Mouse (Mus musculus) E14TG2a.4 (cell line): ENCODE measurements around the gene Trp53i13.
A peak's percentile ranks its signal among the peaks of the same experiment; 100 is the strongest.

ENCODE experiments used
- H3K27me3 ChIP-seq: 2 replicates; pipeline ENCODE4 v1.6.1; 2014; ENCODE audit warnings: low read length, control low read depth; ENCODE audit not compliant: insufficient read depth
- H3K36me3 ChIP-seq: 2 replicates; pipeline ENCODE4 v1.6.1; 2014; ENCODE audit warnings: low read length, control low read depth; ENCODE audit not compliant: insufficient read depth
- H3K4me1 ChIP-seq: replicated peaks from 2 replicates; pipeline ENCODE4 v1.6.1; 2014; ENCODE audit warnings: low read depth, low read length, control low read depth
- H3K4me3 ChIP-seq: replicated peaks from 2 replicates; pipeline ENCODE4 v1.5.1; 2014; ENCODE audit warnings: mild to moderate bottlenecking, low read length
- H3K9me3 ChIP-seq: 2 replicates; pipeline ENCODE4 v1.6.1; 2014; ENCODE audit warnings: low read length, control low read depth
- CTCF ChIP-seq: conservative IDR thresholded peaks from 2 replicates; pipeline ENCODE4 v1.5.1; 2014; ENCODE audit warnings: low read length
- NANOG ChIP-seq: IDR thresholded peaks from 2 replicates; pipeline ENCODE4 v1.6.1; 2014; ENCODE audit warnings: borderline replicate concordance, low read length, mixed read lengths
- POU5F1 ChIP-seq: IDR thresholded peaks from 2 replicates; pipeline ENCODE4 v1.6.1; 2014; ENCODE audit warnings: low read length, borderline replicate concordance

Trp53i13 gene

DNA sequence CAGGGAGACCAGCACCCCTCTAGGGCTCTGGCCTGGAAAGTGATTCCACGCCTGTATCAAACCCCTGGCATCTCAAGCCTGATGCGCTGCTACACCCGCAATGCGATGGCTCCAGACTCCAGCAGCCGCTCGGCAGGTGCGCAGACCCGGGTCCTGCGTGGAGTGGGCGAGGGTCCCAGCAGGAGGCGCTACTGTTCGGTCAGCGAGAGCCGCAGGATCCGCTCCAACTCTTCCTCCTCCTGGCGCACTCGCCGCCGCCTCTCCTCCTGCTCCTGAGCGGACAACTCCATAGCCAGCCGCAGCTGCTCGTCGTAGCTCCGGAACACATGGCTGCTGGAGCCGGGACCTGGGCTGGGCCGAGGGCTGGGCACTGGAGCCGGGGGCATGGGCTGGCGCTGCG is 44.4 kb downstream of the Trp53i13 start:
- 0 out of 2 replicates have a peak, but pooled peaks cover 6% of the 10 kb centered on the region for H3K36me3 ChIP-seq
- peaks cover 58% of the 10 kb centered on the region for H3K4me1 ChIP-seq
- no peaks in the 10 kb centered on the region for H3K9me3 ChIP-seq
- TF ChIP-seq POU5F1: no peak
- no peak; the same call in 1 of the 2 replicates for TF ChIP-seq CTCF
- no peak for TF ChIP-seq NANOG
- peak overlapping the region; percentile 72 for H3K4me3 ChIP-seq
- H3K27me3 ChIP-seq: peaks cover 87% of the 10 kb centered on the region

DNA sequence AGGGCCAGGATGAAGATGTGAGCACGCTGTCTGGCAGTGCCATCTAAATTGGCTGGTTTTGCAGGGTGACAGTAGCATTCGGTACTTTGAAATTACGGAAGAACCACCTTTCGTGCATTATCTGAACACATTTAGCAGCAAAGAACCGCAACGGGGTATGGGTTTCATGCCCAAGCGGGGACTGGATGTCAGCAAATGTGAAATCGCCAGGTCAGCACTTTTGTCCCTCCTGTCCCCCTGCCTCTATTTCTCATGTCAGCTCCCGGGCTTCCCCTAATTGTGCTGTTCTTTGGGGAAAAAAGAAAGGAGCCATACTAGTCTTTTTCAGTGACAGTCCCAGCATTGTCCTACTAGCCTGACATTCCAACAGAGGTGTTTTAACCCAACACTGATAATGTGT is 47.4 kb downstream of the Trp53i13 start:
- Histone ChIP-seq H3K4me3 (no peak overlapping the region), H3K27me3 (peaks cover 99% of the 10 kb centered on the region), H3K4me1 (peaks cover 80% of the 10 kb centered on the region), H3K36me3 (no peaks in the 10 kb centered on the region), H3K9me3 (no peaks in the 10 kb centered on the region)
- no peak for TF ChIP-seq NANOG
- no peak for TF ChIP-seq CTCF
- no peak for TF ChIP-seq POU5F1

DNA sequence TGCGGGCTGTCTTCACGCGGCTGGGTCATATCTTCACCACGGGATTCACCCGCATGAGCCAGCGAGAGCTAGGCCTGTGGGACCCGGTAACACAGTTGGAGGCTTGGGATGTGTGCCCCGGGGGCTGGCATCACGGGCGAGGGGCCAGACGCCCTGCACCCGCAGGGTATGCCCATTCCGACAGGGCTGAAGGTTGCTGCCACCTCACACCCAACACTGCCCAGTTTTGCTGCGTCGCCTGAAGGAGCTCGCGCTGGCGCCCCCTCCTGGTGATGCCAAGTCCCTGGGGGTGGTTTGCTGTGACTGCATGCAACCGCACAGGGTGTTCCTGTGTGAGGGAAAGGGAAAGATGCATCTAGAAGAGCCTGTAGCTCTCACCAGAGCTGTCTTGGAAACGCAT is 48.0 kb downstream of the Trp53i13 start:
- peaks cover 86% of the 10 kb centered on the region for H3K4me1 ChIP-seq
- peaks cover 99% of the 10 kb centered on the region for H3K27me3 ChIP-seq
- no peaks in the 10 kb centered on the region for H3K9me3 ChIP-seq
- no peaks in the 10 kb centered on the region for H3K36me3 ChIP-seq
- TF ChIP-seq CTCF: peak; percentile 79
- no peak for TF ChIP-seq NANOG
- peak overlapping the region; percentile 64 for H3K4me3 ChIP-seq

DNA sequence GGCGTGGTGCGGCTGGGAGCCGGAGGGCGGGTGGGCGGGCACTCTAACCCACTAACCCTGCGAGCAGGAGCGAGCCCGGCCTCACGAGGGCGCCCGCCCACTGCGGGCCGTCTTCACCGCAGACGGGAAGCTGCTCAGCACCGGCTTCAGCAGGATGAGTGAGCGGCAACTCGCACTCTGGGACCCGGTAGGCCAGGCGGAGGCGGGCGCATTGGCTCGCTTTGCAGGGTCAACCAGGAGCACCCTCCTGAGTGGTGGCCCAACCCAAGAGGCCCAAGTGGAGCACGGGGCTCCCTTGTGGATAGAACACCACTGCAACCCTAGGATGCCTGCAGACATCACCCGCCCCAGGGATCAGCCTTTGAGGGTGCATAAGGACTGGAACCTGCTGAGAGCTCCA is 48.6 kb downstream of the Trp53i13 start:
- Histone ChIP-seq H3K36me3 (no peaks in the 10 kb centered on the region), H3K27me3 (peaks cover 99% of the 10 kb centered on the region), H3K4me1 (peaks cover 82% of the 10 kb centered on the region), H3K4me3 (peak overlapping the region; percentile 68), H3K9me3 (no peaks in the 10 kb centered on the region)
- TF ChIP-seq NANOG (no peak), POU5F1 (no peak), CTCF (no peak)

DNA sequence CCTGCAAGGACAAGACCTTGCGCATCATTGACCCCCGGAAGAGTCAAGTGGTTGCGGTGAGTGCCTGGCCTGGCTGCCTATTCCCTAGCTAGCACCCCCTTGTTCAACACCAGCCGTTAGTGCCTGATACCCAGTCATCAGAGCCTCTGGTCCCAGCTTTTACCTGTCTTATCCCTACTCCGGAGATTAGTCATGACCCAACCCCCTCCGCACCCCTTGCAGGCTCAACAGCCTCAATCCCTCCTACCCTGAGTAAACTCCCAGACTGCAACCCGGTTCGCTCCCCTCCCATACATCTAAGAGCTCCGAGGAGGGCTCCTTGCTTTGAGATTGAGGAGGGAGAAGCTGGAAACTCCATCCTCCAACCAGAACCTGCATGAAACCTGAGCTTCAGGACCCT is 49.2 kb downstream of the Trp53i13 start:
- no peaks in the 10 kb centered on the region for H3K36me3 ChIP-seq
- peak overlapping the region; percentile 68 for H3K4me3 ChIP-seq
- TF ChIP-seq NANOG (no peak), POU5F1 (no peak), CTCF (no peak)
- H3K27me3 ChIP-seq: peaks cover 99% of the 10 kb centered on the region
- H3K4me1 ChIP-seq: peaks cover 82% of the 10 kb centered on the region
- no peaks in the 10 kb centered on the region for H3K9me3 ChIP-seq

DNA sequence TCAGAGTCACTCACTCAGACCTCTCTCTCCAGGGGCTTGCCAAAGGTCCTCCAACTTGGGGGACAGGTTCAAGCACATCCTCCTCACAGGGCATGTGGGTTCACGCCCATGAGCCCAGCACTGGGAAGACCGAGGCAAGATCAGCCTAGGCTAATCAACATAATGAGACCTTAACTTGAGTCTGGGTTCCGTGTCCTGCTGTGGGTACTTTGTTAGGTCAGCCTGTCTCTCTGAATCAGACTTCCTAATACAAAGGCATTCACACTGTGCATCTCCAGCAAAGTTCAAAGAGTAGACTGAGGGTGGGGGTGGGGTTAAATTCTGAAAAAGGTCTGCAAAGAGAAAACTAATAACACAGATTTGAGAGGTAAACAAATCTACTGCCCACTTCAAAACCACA is 50.7 kb downstream of the Trp53i13 start:
- no peaks in the 10 kb centered on the region for H3K9me3 ChIP-seq
- no peaks in the 10 kb centered on the region for H3K36me3 ChIP-seq
- peaks cover 73% of the 10 kb centered on the region for H3K4me1 ChIP-seq
- TF ChIP-seq POU5F1 (no peak), NANOG (no peak; the same call in 1 of the 2 replicates), CTCF (no peak)
- H3K27me3 ChIP-seq: peaks cover 99% of the 10 kb centered on the region
- no peak overlapping the region for H3K4me3 ChIP-seq

DNA sequence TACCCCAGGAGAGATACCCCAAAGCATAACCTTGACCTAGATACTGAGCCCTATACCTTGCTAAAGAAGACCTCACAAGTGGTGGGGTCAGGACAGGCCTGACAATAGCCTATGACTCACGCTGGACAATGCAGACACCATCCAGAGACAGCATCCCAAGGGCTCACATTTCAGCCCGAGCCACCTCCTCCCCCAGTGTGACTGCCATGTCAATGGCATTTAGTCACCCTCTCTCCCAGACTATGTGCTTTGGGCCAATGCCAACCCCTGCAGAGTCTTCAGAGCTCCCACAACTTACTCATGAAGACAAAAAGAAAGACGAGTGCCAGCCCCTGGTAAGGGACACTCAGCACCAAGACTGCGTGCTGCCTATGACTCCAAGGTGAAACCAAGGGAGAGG is 51.1 kb downstream of the Trp53i13 start:
- Histone ChIP-seq H3K4me3 (no peak overlapping the region), H3K9me3 (no peaks in the 10 kb centered on the region), H3K27me3 (peaks cover 98% of the 10 kb centered on the region), H3K36me3 (no peaks in the 10 kb centered on the region), H3K4me1 (peaks cover 72% of the 10 kb centered on the region)
- no peak for TF ChIP-seq NANOG
- TF ChIP-seq POU5F1: no peak
- no peak for TF ChIP-seq CTCF

DNA sequence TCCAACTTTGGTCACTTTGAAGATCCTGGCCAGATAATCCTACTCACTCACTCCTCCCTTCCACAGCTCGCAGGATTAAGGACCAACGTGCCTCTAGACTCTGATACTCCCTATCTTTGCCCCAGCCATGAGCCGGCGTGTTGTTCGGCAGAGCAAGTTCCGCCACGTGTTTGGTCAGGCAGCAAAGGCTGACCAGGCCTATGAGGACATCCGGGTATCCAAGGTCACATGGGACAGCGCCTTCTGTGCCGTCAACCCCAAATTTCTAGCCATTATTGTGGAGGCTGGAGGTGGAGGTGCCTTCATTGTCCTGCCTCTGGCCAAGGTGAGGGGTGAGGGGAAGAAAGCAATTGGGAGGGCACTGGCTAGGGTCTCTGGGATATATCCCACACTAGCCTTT is 52.0 kb downstream of the Trp53i13 start:
- Histone ChIP-seq H3K9me3 (no peaks in the 10 kb centered on the region), H3K27me3 (peaks cover 94% of the 10 kb centered on the region), H3K36me3 (no peaks in the 10 kb centered on the region), H3K4me1 (peaks cover 63% of the 10 kb centered on the region), H3K4me3 (no peak overlapping the region)
- TF ChIP-seq POU5F1 (no peak), CTCF (no peak), NANOG (no peak)

DNA sequence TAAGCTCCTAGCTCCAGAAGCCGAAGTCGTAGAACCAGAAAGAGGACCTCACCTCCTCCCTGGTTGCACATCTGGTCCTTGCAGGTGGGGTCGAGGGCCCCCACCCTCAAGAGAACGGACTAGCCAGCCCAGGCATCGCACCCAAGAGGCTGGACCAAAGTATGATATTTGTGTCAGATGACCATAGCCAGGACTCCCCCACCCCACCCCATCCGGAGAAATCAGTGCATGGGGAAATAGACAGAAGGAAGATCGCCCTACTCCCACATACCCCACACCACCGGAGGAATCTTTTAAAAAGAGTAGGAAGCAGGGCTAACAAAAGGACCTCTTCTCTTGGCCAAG is 52.7 kb downstream of the Trp53i13 start:
- H3K36me3 ChIP-seq: no peaks in the 10 kb centered on the region
- TF ChIP-seq CTCF (no peak), NANOG (no peak), POU5F1 (no peak)
- H3K27me3 ChIP-seq: peaks cover 87% of the 10 kb centered on the region
- peak overlapping the region; percentile 82 for H3K4me3 ChIP-seq
- H3K4me1 ChIP-seq: peaks cover 62% of the 10 kb centered on the region
- no peaks in the 10 kb centered on the region for H3K9me3 ChIP-seq
